Mouse (Mus musculus): ENCODE results near the gene Klhl10.

GRCm38 (mm10) chr11:100394353-100395074, 47.2 kb upstream of the Klhl10 start:
- TF ChIP-seq CTCF (IDR thresholded peaks at IDR 0.05; ENCODE audit: low read depth, low read length) (no peak), GATA1 (IDR thresholded peaks at IDR 0.05; ENCODE audit: borderline replicate concordance, low read length) (no peak), TAL1 (conservative IDR thresholded peaks at IDR 0.05; ENCODE audit: low read depth, low read length) (no peak), POLR2AphosphoS5 (IDR thresholded peaks at IDR 0.05; ENCODE audit: insufficient replicate concordance, low read depth, low read length) (no peak)
